Mouse (Mus musculus) retina, embryonic 14.5 days (tissue): Measurements from ENCODE around the gene Rab30.
"Not testable (repeated sequence)": the region's sequence is repeated elsewhere in the genome, so short reads cannot be mapped to it uniquely, and the experiment has no call there.

Experiments used
- DNase-seq: peaks from one replicate; pipeline ENCODE4 v3.0.0-alpha.2; 2015; ENCODE audit warnings: low spot score

The Rab30 gene

DNA sequence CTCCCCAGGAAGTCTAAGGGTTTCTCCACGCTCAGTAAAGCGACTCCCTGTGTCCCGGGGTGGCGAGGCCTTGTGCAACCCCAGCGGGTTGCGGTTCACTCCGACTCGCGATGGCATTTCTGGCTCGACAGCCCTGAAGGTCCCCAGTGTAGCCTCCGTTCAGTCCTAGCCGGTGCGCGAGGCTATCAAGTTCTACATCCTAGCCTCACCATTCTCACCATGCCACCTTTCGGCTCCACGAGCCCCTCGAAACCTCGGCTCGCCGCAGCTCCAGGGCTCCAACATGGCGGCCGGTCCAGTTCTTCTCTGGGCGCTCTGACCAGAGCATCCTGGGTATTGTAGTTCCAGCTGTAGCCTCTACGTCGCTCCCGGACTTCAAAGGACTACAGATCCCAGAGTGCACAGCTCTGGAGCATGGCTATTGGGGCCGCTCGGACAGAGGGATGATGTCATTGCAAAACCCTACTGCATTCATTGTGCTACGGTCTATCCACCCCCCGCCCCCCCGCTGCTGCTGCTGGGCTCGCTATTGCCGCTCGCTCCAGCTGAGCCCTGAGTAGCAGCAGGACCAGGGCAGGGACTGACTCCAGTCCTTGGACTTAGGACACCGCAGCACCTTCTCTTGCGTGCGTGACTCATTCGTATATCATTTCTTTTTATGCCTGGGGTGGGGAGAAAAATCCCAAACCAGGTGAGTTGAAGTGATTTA, at the start of gene Rab30:
TSS of gene Rab30 (plus strand) at position 452 of the 709 bp plus-strand sequence.
- peak; percentile 98 for DNase-seq

DNA sequence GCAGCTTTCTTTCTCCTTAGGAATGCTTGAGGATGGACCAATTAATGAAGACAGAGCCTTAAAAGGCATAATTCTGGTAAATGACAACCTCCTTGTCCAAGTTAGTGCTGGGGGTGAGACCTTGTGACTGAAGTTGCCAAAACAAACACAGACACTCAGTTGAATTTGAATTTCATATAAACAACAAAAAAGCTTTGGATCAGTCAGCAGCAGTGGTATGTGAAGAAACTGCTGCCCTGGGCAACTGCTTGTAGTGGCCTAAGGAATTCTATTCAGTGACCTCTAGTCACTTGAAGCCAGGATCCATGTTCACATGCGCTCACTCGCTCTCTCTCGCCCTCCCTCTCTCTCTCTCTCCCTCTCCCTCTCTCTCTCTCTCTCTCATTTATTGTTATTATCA, 45.0 kb upstream of the Rab30 start:
- DNase-seq, result no peak

DNA sequence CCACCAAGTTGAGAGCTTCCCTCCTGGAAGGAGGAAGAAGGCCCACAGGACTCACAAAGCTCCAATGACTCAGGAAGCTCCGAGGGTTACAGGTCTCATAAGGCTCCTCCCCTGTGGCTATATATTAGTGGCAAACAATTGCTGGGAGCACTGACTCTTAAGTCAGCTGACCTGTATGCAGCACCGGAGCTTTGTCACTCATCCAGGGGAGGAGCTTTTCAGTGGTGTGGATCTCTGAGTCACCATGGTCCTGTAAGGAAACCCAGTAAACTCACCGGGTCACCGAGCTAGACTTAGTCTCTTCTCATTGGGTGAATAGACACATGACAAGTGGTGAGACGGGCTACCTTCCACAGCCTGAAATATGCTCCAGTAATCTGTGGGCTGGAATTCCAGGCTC, 42.6 kb upstream of the Rab30 start:
- DNase-seq, result no peak

DNA sequence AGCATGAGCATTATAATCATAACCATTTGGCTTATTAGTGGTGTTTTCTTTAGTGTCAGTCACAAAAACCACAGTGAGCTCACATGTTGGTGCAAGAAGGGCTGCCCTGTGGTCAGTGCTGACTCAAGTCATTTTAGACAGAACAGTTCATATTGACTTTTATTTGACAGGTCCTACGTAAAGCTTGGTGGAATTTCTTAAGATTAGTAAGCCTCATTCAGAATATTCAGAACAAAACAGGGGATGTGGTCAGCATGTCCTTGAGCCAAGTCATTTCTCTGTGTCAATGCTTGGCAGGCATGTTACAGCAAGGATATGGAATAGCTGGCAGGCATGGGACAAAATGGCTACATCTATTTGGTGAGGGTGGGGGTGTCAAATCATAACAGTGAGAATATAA, 37.7 kb upstream of the Rab30 start:
- no peak for DNase-seq

DNA sequence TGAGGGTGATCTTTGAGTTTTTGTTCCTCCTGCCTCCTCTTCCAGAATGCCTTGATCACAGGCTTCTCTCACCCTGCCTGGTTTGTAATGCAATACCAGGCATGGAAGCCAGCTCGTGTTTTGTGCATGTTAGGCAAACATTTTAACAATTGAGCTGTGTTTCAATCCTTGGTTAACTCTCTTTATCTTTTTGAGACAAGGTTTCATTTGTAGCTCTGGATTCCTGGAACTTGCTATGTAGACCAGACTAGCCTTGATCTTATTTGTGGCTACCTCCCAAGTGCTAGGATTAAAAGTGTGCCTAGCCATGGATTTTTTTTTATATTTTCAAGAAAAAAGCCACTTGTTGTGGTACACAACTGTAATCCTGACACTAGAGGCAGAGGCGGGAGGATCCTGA, 35.9 kb upstream of the Rab30 start:
- DNase-seq, result no peak

DNA sequence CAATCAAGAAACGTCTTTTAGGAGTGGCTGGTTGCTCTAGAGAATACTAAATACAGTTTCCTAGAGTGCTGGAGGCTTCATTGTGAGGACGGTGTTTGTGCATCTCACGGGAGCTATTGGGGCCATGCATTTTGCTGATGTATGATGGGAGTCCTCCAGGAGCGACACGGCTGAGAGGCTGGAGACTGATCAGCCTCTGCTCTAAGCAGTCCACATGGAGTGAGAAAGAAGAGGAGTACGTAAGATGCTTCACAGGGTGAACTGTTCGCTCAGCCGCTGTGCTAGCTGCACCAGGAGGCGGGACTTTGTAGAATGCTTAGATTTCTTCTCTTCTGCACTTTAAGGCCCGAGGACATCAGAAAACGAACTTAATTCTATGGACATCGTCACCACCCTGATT, 34.7 kb upstream of the Rab30 start:
- DNase-seq, result no peak

DNA sequence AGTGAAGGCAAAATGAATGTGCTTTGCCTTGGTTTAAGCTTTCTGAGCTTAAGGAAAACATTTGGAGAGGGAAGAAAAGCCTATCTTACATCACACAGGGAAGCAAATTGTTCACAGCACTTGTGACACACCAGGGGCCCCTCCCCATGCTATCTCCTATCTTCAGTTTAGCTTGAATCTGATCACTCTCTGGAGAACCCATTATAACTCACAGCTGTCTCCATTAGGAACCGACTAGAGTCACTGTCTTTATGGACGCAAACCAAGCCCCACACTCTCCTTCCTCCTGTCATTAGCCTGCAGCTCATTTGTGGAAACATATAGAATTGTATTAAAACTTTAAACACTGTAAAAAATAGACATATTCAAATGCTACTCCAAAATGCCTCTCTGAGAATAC, 31.8 kb upstream of the Rab30 start:
- DNase-seq, result no peak

DNA sequence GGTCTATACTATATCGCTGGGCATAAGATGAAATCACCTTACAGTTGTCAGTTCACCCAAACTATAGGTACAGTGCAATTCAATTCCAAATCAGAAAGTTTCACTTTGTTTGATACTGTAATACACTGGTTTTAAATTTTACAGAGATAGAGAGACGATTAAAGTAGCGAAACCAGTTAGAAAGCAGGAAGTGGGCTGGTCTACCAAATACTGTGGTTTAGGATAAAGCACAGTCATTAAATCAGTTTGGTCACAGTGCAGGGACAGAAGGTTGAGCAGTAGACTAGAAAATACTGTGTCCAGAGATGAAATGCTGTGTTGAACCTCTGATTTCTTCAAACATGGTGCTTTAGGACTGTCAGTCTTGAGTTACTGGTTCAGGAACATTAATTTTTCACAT, 29.8 kb upstream of the Rab30 start:
- DNase-seq, result no peak

DNA sequence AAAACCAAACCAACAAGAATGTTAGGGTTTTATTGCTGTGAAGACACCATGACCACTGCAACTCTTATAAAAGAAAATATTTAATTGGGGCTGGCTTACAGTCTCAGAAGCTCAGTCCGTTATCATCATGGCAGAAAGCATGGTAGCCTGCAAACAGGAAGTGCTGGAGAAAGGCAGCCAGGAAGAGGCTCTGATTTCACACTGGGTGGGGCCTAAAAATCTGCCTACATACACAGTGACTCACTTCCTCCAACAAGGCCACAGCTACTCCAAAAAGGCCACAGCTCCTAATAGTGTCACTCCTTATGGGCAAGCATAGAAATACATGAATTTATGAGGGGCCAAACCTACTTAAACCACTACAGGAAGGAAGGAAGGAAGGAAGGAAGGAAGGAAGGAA, 26.3 kb upstream of the Rab30 start:
- DNase-seq, result no peak

DNA sequence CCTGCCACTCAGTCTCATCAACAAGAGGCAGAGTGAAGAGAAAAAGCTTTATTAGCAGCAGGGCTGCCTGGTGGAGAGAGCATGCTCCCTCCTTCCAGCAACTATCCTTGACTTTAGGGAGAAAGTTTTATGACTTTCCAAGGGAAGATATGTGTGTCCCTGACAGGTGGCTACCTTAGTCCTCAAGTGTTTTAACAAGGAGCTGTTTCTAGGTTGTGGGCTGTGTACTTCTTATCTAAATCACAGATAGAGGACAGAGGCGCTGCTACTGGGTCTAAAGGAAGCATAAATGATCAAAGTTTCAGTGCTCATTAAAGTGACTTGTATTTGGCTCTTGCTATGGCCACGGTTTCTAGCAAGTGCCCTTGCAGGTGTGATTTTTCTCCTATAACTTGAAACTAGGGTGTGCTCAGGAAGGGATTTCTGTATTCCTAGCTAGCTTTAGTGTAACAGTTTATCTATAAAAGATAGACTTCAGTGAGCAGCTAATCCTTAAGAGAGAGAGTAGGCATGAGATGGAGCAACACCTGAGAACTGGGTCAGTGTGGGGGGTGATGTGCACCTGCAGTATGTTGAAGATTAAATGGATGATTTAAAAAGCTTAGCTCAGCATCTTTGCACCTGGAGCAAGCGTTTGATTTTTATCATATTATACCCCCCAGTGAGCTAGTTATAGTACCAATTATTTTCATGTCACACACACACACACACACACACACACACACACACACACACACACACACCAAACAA, 21.1 kb upstream of the Rab30 start:
- no peak for DNase-seq

DNA sequence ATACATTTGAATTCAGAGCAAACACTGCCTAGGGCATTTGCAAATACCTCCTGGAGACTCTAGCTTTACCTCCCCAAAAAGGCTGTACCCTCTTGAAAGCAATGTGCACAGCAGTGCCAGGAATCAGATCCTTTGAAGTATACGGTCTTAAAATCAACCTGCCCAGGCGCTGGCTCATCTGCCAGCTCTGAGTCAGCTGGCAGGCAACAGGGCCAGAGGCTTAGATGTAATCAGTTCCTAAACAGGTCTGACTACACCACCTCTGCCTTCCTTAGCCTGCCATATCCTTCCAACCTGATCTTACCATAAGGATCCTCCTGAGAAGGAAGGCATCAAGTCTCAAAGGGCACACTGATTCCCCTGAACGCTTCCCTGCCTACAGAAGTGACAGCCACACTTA, 17.7 kb upstream of the Rab30 start:
- DNase-seq, result no peak

DNA sequence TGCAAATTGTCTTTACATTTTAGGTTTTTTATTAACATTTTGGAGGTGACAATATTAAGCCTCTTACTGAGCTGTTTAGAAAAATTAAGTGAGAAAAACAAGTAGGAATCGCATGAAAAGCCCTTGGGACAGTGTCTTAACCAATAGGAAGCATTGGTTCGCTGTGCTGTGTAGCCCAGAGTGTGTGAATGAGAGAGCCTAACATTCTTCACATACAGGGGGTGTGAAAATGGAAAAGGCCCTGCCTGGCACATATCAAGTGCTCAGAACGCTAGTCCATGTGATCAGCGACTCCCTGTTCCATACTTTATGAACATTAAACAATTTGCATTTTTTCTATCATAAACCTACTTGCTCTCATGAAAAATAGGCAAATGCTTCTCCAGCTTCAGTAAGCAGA, 17.1 kb upstream of the Rab30 start:
- DNase-seq, result no peak

DNA sequence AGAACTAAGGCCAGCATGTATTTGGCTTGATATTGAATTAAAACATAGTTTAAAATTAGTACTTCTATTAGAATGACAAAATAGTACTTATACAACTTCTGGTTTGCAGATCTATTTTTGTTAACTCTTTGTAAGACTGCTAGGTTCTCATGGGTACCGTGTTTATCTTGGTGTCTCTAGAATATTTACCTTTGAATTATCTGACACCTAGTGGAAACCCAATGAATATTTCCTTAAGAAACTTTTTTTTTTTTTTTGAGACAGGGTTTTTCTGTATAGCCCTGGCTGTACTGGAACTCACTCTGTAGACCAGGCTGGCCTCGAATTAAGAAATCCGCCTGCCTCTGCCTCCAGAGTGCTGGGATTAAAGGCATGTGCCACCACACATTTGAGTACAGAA, 11.8 kb upstream of the Rab30 start:
- DNase-seq, result not testable (repeated sequence)

DNA sequence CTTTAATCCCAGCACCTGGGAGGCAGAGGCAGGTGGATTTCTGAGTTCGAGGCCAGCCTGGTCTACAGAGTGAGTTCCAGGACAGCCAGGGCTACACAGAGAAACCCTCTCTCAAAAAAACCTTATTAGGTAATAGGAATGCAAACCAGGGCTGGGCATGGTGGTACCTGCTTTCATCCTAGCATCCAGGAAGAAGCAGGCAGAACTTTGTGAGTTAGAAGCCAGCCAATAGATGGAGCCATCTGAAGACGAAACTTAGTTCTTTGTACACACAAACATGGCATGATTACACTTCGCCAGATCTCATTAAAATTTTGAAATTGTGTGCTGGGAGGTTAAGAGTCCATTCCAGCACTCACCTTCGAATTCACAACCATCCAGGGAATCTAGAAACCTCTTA, 10.9 kb upstream of the Rab30 start:
- no peak for DNase-seq

DNA sequence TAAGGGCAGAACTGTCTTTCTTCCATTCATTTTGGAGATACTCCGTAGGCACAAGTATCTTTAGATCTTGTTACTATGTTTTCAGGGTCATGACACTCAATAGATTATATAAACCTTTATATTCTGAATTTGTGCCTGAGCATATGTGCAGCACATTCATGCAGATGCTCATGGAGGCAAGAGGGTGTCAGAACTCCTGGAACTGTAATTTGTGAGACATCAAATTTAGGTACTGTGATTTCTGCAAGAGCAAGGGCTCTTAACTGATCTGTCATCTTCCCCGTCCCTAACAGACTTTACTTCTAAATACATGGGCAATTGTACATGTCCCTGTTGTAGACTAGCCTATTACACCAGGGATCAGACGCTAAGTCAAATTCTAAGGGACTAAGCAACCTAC, 10.4 kb upstream of the Rab30 start:
- no peak for DNase-seq

DNA sequence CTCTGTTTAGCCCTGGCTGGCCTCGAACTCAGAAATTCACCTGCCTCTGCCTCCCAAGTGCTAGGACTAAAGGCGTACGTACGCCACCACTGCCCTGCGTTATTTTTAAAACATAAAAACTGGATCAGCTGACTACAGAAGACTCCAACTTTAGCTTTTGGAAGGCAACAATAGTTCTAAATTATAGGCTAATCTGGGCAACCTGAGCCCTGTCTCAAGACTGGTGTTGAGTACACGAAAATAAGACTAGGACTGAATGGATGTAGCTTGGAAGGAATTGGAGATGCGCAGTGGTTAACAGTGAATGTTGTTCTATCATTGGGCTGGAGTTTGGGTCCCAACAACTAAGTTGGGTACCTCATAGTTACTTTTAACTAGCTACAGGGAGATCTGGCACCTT, 9.3 kb upstream of the Rab30 start:
- no peak for DNase-seq

DNA sequence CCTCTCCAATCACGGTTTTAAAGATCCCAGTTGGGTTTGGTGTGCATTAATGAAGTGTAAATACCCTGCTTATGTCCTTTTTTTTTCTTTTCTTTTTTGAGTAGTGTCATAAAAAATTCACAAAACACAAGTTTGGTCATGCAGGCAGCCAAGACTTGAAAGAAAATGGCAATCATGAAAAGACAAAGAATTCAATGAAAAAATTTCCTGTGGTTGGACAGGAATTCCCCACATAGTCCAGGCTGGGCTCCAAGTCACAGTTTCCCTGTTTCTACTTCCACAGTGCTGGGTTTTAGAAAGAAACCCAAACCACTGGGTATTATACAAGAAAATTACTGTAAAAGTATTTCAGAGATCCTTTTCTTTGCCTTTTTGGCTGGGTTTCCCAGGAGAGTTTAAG, 3.8 kb upstream of the Rab30 start:
- no peak for DNase-seq

DNA sequence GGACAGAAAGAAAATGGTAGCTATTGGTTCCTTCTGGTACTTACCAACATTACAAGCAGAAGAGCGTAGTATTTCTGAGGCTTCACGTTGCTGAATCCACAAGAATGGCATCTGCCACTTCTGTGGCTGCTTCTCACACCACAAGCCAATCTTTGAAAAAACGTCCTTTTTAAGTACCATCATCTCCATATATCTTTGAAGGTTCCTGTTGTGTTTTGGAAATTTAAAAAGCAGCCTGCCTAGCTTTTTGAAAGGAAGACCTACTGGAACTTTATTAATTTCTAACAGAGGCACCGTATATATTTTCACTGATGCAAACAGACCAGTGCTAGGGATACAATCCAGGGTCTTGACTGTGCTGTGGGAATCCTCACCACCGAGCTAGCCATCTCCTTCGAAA, 1.4 kb upstream of the Rab30 start:
- no peak for DNase-seq

DNA sequence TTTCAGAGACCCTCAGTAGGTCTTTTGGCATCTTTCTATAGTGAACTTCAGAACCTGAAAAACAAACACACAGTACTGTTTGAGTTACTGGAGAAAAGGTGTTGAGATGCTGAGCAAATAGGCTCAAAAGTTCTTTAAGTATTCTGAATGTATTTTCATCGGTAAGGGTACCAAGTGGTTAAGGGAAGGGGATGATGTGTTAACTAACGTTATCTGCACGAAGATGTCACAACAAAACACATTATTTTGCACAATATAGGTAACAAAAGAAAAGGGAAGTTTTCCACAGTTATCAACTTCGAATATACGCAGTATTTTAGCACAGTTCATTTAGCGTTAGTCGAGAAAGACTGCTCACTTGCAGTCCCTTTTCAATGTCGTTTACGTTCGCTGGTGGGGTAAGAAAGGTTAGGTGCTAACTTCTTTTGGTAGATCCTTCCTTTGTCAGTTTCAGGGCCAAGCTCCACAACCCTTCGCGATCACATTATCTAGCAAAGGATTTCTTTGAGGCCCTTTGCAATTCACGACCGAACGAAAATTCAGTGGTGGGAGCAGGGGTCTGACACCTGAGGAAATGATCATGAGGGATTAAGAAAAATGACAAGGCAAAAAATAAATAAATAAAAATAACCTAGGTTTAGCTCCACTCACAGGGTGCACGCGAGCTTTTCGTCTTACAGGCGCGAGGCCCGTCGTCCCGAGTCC, 840 bp upstream of the Rab30 start:
- peak; percentile 42 for DNase-seq

DNA sequence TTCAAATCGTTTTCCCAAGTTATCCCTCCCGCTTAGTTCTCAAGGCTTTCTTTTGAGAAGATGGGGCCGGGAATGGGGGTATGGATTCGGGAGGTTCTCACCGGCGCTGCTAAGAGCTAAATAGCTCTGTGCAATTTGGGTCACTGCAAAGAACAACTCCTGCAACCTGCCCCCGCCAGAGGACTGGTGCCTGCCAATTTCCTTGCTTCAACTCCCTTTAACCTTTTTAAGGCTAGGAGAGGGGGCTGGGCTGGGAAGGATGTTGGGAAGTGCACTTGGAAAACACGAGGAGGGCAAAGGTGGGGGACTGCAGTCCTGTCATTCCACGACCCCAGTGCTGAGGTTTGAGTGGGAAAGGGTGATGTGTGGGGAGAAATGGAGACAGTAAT, 452 bp downstream of the Rab30 start:
- DNase-seq, result no peak

DNA sequence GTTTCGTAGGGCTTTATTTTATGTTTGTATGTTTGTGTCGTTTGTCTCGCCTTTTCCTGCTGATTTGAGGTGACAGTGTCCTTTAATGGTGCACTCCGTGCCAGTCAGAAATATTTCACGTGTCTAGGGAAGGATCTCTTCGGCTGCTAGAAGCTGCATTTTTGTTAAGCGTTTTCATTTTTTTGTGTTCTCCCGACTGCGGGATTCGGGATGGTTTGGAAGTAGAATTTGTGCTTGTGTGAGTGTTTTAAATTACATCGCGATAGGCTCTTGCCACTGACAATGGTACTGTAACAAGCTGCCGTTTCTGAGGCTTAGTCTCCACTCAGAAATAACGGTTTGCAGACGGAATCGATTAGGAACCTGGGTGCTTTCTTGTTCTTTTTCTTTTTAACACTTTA, 938 bp downstream of the Rab30 start:
- DNase-seq, result no peak

DNA sequence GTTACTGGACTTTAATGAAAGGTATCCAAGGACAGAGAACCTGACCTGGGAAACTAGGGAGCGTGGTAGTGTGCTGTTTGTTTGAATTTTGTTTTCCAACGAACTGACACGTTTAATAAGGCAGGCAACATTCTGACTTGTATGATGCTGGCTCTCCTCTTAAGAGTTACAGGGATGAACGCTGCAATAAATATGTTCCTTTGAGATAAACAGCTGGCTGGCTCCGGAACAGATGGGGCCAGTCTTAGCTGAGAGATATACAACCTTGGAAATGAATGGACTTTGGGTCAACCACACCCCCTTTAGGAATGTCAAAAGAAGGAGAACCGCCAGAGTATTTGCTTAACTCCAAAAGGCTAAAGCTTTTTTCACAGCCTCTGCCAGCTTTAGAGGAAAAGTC, 1.4 kb downstream of the Rab30 start:
- no peak for DNase-seq

DNA sequence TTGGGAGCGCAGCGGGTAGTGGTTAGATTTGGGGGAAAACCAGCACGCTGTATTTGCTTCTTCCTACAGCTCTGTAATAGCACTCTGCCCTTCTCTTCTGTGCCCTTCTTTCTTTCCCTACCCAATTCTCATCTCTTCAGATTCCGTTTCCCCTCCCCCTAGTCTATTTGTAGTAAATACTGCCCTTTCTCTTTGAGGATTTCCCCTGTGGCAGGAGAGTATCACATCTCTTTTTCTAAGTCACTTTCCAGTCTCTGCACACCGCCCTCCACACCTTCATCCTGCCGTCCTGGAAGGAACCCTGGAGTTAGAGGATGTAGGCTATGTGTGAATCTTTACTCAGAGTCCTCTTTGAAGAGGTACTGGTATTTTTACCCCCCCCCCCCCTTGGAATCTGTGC, 1.9 kb downstream of the Rab30 start:
- no peak for DNase-seq
